Mouse (Mus musculus): Measurements from ENCODE around the gene Acsl5. TPM values are rescaled to one million over a fixed set of nuclear protein-coding genes. Genes with fewer than 3 reads are reported as not detected.

Acsl5 gene
- 10 to 100 TPM; 27.3 to 29.9 TPM for total RNA-seq (2021)
- long read RNA-seq, full-length matches to known transcripts = 25 of 49 reads
- long read RNA-seq, partial matches to known transcripts = 17 of 49 reads
- long read RNA-seq, other reads (novel, unspliced or antisense) = 7 of 49 reads

DNA sequence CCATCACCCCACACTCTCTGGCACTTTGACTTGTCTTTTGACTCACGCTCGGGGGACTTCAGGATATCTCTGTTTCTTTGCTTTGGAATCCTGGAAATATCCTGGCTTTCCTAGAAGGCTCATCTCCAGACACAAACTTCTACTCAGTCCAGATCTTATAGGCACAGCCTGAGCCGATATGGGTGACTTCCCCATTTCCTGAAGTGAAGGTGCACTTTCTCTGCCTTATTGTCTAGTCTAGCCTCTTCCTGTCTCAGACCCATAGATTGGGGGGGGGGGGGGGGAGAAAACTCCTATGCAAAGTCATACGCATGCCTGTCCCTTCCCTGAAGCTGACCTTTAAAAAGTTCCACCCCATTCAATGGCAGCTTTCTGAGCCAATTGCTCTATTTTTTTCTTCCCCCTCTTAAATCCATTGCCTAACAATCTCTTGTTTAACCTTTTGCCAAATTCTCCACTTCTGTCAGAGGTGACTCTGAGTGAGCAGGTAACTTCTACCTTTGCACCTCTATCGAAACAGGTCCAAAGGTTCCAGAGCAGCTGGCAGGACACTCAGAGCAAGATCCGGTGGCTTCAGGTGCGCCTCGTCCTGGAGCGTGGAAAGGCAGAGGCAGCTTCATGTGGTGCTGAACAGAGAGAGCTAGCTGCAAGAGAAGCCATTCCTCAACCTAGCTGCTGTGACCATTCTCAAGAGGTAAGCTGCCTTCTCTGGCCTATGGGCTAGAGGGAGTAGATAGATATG lies at the start of gene Acsl5:
TSS of gene Acsl5 (plus strand) at position 556 of the 742 bp plus-strand sequence.
- no peak for DNase-seq (ENCODE audit: low spot score in 2 of 2)

DNA sequence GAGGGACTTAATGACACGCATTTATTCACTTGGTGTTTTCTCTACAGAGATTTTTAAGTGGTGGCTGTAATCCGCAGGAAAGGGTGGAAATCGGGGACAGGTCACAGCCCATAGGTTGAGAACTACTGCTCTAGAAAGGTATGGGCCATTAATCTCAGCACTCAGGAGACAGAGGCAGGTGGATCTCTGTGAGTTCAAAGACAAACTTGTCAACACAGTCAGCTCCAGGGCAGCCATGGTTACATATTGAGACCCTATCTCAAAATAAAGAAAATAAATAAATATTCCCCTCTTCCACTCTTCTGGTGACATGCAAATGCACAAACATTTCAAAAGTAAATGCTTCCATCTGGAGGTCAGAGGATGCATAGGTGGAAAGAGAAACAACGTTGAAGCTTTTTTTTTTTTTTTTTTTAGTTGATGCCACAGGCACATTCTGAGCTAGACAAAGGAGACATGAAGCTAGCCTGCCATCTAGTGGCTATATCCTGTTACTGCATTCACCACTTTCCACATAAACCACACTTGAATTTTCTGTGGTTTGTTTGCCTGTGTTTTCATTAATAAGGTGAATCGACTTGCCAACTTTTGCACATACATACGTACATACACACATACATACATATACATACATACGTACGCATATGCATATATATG lies 45.1 kb upstream of the Acsl5 start:
- DNase-seq (ENCODE audit: low spot score in 2 of 2) = peak; percentile 63 to 73

DNA sequence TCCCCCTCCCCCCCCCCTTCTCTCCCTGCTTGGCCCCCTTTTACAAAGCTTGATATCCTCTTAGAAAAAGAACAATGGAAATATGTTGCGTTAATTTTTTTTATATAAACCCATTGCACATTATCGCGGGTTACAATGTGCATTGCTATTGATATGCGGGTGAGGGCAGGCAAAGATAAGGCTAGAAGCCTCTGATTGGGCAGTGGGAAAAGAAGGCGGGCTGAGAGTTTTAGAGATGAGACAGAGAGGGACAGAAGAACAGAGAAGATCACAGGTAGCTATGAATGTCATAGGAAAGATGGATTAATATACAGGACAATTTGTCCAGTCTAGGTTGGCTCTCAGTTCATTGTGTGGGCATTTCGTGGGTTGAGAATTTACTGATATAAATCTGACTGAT lies 44.5 kb upstream of the Acsl5 start:
- DNase-seq (ENCODE audit: low spot score in 2 of 2) = no peak

DNA sequence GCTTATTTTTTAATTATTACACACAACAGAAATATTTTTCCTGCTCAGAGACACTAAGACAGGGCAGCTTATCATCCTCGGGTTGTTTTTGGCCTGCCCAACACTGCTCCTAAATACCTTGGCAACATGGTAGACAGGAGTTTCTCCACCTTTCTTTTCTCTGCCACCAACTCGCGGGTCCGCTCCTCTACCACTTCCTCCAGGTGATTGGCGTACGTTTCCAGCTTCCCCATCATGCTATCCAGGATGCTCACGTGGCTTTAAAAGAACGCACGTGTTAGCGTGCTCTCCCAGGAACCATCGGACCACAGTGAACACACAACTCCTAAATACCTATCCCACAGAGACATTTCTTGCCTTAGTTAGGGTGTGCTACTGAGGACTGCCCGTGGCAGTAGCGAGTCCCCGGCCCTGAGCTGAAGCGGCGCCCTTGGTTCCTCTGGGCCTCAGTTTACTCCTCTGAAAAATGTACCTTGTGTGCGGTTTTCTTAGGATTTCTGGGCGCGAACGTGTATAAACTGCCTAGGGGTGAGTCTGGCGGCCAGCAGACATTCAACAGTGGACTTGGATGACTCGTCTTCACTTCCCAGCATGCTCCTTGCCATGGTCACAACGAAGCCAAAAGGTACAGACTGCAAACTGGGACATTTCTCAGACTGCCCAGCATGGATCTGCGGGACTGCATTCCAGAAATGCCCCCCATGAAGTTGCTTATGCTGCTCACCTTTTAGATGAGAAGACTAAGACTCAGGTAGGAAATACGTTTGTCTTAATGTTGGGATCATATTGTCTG lies 43.8 kb upstream of the Acsl5 start:
- no peak for DNase-seq (ENCODE audit: low spot score in 2 of 2)

DNA sequence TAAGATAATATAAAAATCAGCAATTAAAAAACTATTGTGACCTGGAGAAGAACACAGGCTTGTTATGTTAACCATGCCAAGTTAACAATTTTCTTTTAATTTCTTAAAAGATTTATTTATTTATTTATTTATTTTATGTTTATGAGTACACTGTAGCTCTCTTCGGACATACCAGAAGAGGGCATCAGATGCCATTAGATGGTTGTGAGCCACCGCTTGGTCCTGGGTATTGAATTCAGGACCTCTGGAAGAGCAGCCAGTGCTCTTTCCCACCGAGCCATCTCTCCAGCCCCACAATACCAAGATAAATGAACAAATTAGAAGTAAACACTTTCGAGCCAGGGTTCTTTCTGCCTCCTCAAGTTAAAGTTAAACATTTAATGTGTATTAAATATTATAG lies 43.1 kb upstream of the Acsl5 start:
- no peak for DNase-seq (ENCODE audit: low spot score in 2 of 2)

DNA sequence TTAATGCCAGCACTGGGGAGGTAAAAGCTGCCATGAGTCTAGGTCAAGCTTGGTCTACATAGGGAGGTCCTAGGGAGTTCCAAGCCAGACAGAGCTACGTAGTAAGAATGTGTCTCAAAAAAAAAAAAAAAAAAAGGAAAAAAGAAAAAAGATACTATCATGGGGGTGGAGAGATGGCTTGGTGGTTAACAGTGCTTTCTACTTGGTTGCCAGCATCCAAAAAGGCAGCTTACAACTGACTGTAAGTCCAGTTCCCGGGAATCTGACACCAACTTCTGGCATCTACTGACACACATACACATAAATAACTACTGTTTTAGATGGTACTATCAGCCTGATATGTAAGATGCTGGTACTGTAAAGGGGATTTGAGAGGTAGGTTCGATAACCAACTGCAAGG lies 42.7 kb upstream of the Acsl5 start:
- no peak for DNase-seq (ENCODE audit: low spot score in 2 of 2)

DNA sequence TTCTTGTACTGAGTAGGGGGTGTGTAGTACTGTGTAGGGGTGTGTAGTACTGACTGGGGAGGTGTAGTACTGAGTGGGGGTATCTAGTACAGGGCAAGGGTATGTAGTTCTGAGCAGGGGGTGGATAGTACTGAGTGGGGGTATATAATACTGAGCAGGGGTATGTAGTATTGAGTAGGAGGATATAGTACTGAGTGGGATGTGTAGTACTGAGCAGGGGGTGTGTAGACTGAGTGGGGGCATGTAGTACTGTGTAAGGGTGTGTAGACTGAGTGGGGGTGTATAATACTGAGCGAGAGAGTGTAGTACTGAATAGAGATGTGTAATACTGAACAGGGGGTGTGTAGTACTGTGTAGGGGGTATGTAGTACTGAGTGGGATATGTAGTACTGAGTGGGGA lies 40.0 kb upstream of the Acsl5 start:
- DNase-seq (ENCODE audit: low spot score in 2 of 2) = no peak

DNA sequence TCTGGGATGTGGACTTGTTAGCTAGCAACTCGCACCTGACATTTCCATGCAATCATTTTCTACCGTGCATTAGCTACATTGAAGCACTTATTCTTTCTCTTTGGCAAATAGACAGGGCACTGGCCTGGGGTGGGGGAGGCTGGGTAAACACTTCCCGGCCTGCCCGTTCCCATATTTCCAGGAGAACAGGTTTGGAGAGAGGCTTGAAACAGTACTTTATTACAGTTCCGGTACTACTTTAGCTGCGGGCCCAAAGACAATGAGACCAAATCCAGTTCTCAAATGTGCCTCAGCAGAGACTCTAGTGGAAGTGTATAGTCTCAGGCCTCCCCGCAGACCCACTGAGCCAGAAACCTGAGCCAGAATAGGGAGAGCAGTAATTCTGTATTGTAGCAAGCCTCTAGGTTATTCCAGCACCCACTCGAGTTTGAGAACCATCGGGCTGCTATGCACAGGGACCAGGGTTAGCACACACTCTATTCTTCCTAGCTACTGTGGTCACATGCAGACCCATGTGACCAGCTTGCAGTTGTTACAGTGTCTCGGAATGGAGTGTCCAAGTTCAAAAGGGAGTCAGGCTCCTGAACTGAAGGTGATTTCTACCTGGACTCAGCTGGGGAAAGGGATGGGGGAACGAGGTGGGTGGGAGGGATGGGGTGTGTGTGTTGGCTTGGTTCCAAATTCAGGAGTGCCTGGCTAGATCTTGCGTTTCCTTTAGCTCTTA lies 38.0 kb upstream of the Acsl5 start:
- no peak for DNase-seq (ENCODE audit: low spot score in 2 of 2)

DNA sequence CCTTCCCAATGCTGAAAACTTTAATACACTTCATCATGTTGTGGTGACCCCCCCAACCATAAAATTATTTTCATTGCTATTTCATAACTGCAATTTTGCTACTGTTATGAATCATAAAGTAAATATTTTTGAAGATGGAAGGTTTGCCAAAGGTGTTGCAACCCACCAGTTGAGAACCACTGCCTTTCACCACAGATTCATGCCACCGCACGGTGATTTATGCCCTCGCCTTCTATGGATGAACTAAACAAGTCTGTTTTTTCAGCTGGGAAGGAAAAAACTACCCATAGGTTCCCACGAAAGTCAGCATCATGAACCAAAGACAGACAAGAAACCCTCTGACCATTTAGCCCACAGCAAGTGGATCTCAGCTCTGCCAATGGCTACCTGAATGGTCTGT lies 34.9 kb upstream of the Acsl5 start:
- no peak for DNase-seq (ENCODE audit: low spot score in 2 of 2)

DNA sequence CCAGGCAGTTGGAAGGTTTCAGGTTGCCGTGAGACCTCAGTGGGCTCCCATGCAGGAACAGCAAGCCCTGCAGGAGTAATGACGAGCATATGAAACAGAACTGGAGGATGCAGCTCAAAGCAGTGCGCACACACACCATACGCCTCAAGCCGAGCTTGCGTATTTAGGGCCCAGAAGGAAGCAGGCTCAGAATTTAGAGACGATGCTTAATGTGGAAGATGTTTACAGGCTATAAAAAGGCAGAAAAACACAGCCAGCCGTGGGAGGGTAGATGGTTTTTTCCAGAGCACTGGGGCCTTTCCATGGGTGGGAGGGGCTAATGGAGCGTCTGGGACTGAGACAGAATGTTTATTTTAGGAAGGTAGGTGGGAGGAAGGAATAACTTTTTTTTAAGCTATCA lies 34.4 kb upstream of the Acsl5 start:
- DNase-seq (ENCODE audit: low spot score in 2 of 2) = peak; percentile 23 to 32

DNA sequence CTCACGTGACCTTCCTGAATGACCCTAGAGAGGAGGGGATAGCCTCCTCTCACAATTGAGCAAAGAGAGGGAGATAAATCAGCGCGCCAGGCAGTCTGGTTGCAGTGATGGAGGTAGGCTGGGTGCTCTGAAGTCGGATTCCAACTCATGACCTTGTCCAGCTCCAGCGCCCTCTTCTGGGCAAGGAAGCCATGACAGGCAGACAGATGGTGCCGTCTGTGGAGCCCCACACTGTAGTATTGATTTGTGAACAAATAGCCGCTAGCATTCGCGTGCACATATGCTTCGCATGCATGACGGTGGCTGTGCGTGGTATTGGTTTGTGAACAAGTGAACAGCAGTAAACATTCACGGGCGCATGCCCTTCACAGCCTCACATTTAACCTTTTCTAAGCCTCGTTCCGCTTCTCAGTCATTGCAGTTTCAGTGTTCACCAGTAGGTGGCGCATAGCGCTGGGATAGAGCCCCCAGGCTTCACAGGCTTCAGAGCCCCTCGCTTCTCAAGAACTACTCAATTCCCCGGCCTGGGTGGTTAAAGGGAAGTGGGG lies 33.5 kb upstream of the Acsl5 start:
- DNase-seq (ENCODE audit: low spot score in 2 of 2) = peak; percentile 95 to 97

DNA sequence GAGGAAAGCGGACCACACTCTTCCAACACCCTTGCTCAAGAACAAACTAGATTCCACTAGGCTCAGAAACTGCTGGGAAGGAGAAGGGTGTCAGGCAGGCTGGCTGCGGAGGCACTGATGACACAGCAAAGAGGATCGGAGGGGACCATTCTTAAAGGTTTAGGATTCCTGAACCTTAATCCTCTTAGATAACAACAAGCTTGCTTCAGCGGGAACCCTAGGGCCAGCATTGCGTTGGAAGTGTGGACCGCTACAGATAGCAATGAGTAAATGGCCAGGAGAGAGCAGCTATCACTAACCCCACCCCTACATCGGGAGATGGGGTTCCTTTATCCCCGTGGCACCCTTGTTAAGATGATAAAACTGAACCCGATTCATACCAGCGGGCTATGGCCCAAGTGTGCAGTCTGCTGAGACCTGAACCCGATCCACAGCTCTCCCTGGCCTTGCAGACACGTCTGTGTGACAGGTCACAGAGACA lies 33.0 kb upstream of the Acsl5 start:
- DNase-seq (ENCODE audit: low spot score in 2 of 2) = peak in 1 of 2 experiments; percentile 19

DNA sequence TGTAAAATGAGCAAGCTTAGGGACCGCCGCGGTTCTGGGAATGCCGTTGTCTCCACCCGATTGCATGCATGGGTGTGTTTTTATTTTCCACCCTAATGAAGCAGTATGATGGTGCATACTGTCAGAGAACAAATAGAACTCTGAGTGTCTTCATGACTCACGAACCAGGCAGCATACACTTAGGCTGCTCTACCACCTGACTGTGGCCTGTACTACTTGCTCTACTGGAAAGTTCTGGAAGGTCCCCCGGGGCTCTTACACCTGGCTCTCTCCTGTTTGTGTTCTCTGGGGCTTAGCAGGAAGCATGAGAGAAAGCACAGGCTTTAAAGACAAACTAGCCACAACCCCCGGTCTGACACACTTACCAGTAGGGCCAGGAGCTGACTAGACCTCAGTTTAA lies 32.4 kb upstream of the Acsl5 start:
- DNase-seq (ENCODE audit: low spot score in 2 of 2) = no peak

DNA sequence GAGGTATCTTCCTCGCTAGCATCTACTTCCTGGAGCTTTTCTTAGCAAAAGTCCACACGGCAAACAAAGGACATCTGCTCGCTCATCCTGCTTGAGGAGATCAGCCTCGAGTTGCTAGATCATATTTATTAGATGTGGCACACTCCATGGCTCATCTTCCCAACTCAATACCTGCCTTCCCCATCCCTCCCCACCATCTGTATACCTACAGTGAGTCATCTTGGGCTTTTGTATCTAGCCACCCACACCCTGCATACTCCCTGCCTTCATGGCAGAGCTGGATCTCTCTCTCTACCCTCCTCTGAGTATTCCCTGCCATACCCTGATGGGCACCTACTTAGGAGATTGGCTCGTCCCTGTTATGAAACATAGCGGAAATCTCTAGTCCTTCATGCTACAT lies 30.5 kb upstream of the Acsl5 start:
- DNase-seq (ENCODE audit: low spot score in 2 of 2) = no peak

DNA sequence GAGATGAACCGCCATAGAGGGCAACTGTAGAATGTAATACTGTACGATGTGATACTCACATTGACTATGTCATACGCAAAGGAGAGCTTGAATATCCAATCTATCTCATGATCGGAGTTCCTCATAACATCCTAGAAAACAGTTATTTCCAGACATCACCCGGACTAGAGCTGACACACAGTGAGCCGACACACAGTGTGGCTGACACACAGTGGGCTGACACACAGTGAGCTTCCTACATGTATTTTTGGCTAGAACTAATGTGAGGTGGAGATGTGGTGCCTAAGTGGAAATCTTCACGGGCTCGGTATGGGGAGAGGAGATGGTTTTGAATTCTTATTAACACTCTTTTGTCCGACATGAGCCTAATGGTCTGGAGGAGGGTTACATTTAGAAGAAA lies 29.5 kb upstream of the Acsl5 start:
- no peak for DNase-seq (ENCODE audit: low spot score in 2 of 2)

DNA sequence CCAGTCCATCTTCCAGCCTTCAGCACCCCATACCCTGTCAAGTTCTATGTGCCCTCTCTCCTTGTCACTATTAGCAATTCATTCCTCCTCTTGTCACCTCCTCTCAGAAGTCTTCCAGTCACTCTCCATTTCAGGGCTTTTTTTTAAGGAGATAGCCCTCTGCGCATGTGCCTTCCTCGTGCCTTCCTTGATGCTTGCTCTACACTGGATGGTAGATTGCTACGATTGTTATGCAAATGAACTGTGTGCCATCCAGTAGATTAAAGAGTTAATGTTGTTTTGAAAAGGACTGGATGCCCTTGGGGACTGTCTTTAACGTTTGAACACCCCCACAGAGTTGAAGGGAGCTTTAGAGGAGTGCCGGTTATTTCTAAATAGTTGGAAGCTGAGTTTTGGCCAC lies 25.1 kb upstream of the Acsl5 start:
- DNase-seq (ENCODE audit: low spot score in 2 of 2) = no peak

DNA sequence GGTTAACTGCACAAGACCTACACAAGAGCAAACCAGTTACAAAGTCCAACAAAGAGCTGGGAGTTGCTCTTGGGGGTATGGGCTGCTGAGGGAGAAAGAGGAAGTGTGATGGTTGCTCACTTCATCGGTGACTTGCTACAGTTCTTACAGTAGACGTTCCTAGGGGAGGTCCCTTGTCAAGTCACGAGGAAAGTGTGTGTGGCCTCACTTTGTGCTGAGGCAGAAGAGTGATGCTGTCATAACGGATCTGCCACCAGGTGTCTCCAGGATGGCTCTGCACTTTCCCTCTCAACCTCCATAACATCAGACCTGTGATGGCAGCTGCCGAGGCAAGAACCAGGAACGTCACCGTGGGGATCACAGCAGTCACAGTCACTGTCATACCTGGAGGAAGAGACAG lies 24.6 kb upstream of the Acsl5 start:
- DNase-seq (ENCODE audit: low spot score in 2 of 2) = no peak

DNA sequence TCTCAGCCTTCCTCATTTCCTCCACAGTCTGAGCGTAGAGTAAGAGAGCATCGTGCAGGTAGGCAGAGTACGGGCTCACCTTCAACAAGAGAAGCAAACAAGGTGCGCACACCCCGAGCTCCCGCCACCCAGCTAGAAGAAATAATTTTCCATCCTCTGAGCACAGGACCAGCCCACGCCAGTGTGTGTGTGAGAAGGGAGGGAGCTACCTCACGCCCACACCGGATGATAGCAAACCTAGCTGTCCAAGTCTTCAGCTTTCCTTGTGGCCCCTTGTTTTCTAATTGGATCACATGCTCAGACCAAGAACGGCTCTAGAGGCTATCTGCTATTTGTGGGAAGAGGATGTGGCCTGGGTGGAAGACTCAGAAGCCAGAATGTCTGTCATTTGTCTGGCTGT lies 20.7 kb upstream of the Acsl5 start:
- no peak for DNase-seq (ENCODE audit: low spot score in 2 of 2)

DNA sequence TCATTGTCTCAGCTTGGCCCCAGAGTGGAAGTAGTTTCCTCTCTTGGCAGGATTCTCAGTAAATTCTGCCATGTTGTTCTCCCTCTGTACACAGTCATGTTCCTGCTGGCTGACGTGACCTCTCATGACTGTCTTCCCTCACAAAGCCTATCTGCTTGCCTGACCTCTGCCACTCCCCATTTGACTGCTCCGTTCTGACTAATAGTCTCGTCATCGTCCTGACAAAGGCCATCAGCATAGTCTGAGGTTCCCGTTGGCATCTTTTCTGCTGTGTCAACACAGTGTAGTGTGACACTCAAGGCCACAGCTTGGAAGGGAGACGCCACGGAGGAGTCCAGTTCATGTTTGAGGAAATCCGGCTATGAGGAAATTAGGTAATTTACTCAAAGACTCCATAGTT lies 19.6 kb upstream of the Acsl5 start:
- DNase-seq (ENCODE audit: low spot score in 2 of 2) = no peak

DNA sequence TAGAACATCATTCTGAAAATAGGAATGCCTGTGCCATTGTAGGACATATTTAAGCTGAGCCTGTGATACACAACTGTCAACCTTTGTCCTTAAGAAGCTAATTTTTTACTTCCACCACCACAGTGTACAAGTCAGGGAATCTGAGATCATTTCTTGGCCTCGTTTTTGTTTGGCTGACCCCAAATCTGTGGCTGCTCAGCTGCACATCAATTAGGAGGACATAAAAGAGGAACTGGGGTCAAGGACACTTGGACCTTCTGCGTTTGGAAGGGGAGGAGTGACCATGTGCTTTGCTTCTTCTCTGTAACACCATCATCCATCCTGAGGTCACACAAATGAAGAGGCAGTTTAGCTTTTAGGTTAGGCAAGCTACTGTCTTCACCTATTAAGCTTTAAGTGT lies 15.7 kb upstream of the Acsl5 start:
- no peak for DNase-seq (ENCODE audit: low spot score in 2 of 2)

DNA sequence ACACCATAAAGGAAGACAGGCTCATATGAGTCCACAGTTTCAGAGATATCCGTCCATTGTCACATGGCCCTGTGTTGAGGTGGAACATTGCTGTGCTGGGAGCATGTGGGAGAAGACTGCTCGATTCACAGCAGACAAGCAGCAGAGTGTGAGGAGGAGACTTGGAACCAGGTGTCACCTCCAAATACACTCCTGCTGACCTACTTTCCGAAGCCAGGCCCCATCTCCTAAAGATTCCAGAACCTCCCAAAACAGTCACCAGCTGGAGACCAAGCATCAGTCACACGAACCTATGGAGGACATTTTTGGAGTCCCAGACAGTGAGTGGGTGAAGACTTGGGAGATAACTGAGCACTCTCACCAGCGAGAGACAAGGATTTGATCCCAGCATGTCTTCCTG lies 15.2 kb upstream of the Acsl5 start:
- no peak for DNase-seq (ENCODE audit: low spot score in 2 of 2)

Measured in layer of hippocampus, postnatal 10 days (tissue).